Mouse (Mus musculus) adrenal gland, adult 18-20 months (tissue): ENCODE results near the gene Gm17334. TPM values are rescaled to one million over a fixed set of nuclear protein-coding genes. Genes with fewer than 3 reads are reported as not detected.

ENCODE experiments used
- DNase-seq, 2 experiments: peaks; one replicate each; pipeline ENCODE4 v3.0.0; 2021 to 2022; ENCODE audit warnings: low spot score in 2 of 2
- total RNA-seq, 2 experiments: library from RNA; stranded (reverse); gene quantifications; 1 replicate in 1 of 2; 2 replicates in 1 of 2; pipeline ENCODE4 v1.2.3; 2021

Gm17334 gene
- total RNA-seq, 2 experiments from 2014 or later: 0.80 TPM; not detected in 1

- DNase-seq: no peak
Observed at GRCm38 (mm10) chr11:53772536-53772935, 451 bp downstream of the Gm17334 start.

- DNase-seq: no peak
Observed at GRCm38 (mm10) chr11:53771001-53771744, 1.8 kb downstream of the Gm17334 start.

- DNase-seq: peak; percentile 73 to 79
Observed at GRCm38 (mm10) chr11:53770125-53770791, 2.7 kb downstream of the Gm17334 start.

GRCm38 (mm10) chr11:53769760-53770124 is 3.2 kb downstream of the Gm17334 start, which contains the start of gene Irf1:
Gene Irf1, plus strand, starts transcription at chr11:53770014.
- peak; percentile 93 to 95 for DNase-seq

GRCm38 (mm10) chr11:53769185-53769576 is 3.8 kb downstream of the Gm17334 start:
- no peak for DNase-seq

GRCm38 (mm10) chr11:53768422-53769184 is 4.4 kb downstream of the Gm17334 start:
- no peak for DNase-seq

GRCm38 (mm10) chr11:53764581-53764980 is 8.4 kb downstream of the Gm17334 start:
- no peak for DNase-seq

- peak; percentile 89 to 91 for DNase-seq
Observed at GRCm38 (mm10) chr11:53763496-53764140, 9.4 kb downstream of the Gm17334 start.

GRCm38 (mm10) chr11:53762827-53763495 is 10.0 kb downstream of the Gm17334 start:
- peak; percentile 82 to 84 for DNase-seq

GRCm38 (mm10) chr11:53762426-53762825 is 10.6 kb downstream of the Gm17334 start:
- no peak for DNase-seq

- peak; percentile 74 for DNase-seq
Observed at GRCm38 (mm10) chr11:53761822-53762221, 11.2 kb downstream of the Gm17334 start.

GRCm38 (mm10) chr11:53761284-53761683 is 11.7 kb downstream of the Gm17334 start:
- no peak for DNase-seq

GRCm38 (mm10) chr11:53759545-53760406 is 13.2 kb downstream of the Gm17334 start:
- no peak for DNase-seq

GRCm38 (mm10) chr11:53758791-53759351 is 14.1 kb downstream of the Gm17334 start:
- peak in 1 of 2 experiments; percentile 22 for DNase-seq

- DNase-seq: peak in 1 of 2 experiments; percentile 26
Observed at GRCm38 (mm10) chr11:53758033-53758432, 15.0 kb downstream of the Gm17334 start.

GRCm38 (mm10) chr11:53757612-53758011 is 15.4 kb downstream of the Gm17334 start:
- no peak for DNase-seq

GRCm38 (mm10) chr11:53755011-53755595 is 17.9 kb downstream of the Gm17334 start:
- DNase-seq: no peak

GRCm38 (mm10) chr11:53749716-53750352 is 23.2 kb downstream of the Gm17334 start:
- DNase-seq: no peak
